ENCODE assay signal across 20 mouse cellular contexts in genomic region chr3:69907564-69907963, GRCm38 (mm10). TPM values are rescaled to one million over a fixed set of nuclear protein-coding genes. Genes with fewer than 3 reads are reported as not detected.
DNase-seq lines count a peak whose midpoint lies in the region; ATAC-seq lines count a peak whose summit lies in the region.
"Had no signal": no experiment of that assay in that cellular context is flagged by ENCODE, and none has a peak within 500 bp of the region (broad histone marks: within the 10 kb centered on the region; RNA-seq: fewer than 3 reads in every experiment).

No protein-coding gene starts in this region.

- H3K27me3 ChIP-seq in forebrain, embryonic 12.5 days = no peaks in the 10 kb centered on the region
- H3K27me3 ChIP-seq in forebrain, embryonic 10.5 days (ENCODE audit: poor library complexity, severe bottlenecking) = no peaks in the 10 kb centered on the region
- no peaks in the 10 kb centered on the region for H3K27me3 ChIP-seq in midbrain, embryonic 13.5 days
- H3K27me3 ChIP-seq in midbrain, embryonic 14.5 days (ENCODE audit: control insufficient read depth, insufficient read depth, low read length) = no peaks in the 10 kb centered on the region
- no peaks in the 10 kb centered on the region for H3K27me3 ChIP-seq in forebrain, embryonic 14.5 days (replicated peaks; ENCODE audit: control insufficient read depth, insufficient read depth, low read length)
- no peaks in the 10 kb centered on the region for H3K27me3 ChIP-seq in midbrain, embryonic 16.5 days (ENCODE audit: control insufficient read depth, insufficient read depth, low read depth, low read length)
- H3K27me3 ChIP-seq: CH12.LX; embryonic facial prominence, embryonic 15.5 days had no signal

- H3K4me1 ChIP-seq in forebrain, embryonic 12.5 days = no peaks in the 10 kb centered on the region
- H3K4me1 ChIP-seq in forebrain, embryonic 10.5 days = no peaks in the 10 kb centered on the region; the same call in 1 of the 2 replicates
- H3K4me1 ChIP-seq in midbrain, embryonic 13.5 days (replicated peaks) = no peaks in the 10 kb centered on the region
- H3K4me1 ChIP-seq in midbrain, embryonic 14.5 days (ENCODE audit: control insufficient read depth, insufficient read depth, low read length) = no peaks in the 10 kb centered on the region
- H3K4me1 ChIP-seq in forebrain, embryonic 14.5 days (ENCODE audit: control insufficient read depth, insufficient read depth, low read length) = no peaks in the 10 kb centered on the region
- H3K4me1 ChIP-seq in midbrain, embryonic 16.5 days (ENCODE audit: control insufficient read depth, insufficient read depth, low read length) = no peaks in the 10 kb centered on the region
- H3K4me1 ChIP-seq: embryonic facial prominence, embryonic 15.5 days had no signal

- H3K9ac ChIP-seq in forebrain, embryonic 12.5 days = no peak overlapping the region
- no peak overlapping the region for H3K9ac ChIP-seq in midbrain, embryonic 13.5 days (replicated peaks)
- H3K9ac ChIP-seq in midbrain, embryonic 14.5 days (replicated peaks; ENCODE audit: low read length) = no peak overlapping the region
- H3K9ac ChIP-seq in forebrain, embryonic 14.5 days (ENCODE audit: low read length) = no peak overlapping the region
- H3K9ac ChIP-seq in midbrain, embryonic 16.5 days (ENCODE audit: low read depth, low read length) = no peak overlapping the region
- H3K9ac ChIP-seq: embryonic facial prominence, embryonic 15.5 days; lung, embryonic 14.5 days had no signal

- no peak overlapping the region for H3K4me2 ChIP-seq in forebrain, embryonic 12.5 days
- no peak overlapping the region for H3K4me2 ChIP-seq in midbrain, embryonic 13.5 days (replicated peaks)
- H3K4me2 ChIP-seq in midbrain, embryonic 14.5 days (ENCODE audit: low read length) = no peak overlapping the region
- H3K4me2 ChIP-seq in forebrain, embryonic 14.5 days (ENCODE audit: low read length) = no peak overlapping the region
- no peak overlapping the region for H3K4me2 ChIP-seq in midbrain, embryonic 16.5 days (ENCODE audit: low read length)
- H3K4me2 ChIP-seq: embryonic facial prominence, embryonic 15.5 days; heart, embryonic 11.5 days; liver, embryonic 11.5 days; lung, embryonic 14.5 days had no signal

- H3K4me3 ChIP-seq in forebrain, embryonic 12.5 days (replicated peaks) = no peak overlapping the region
- no peak overlapping the region for H3K4me3 ChIP-seq in forebrain, embryonic 10.5 days
- no peak overlapping the region for H3K4me3 ChIP-seq in midbrain, embryonic 13.5 days (replicated peaks)
- H3K4me3 ChIP-seq in midbrain, embryonic 14.5 days (replicated peaks; ENCODE audit: low read depth, low read length) = no peak overlapping the region
- no peak overlapping the region for H3K4me3 ChIP-seq in forebrain, embryonic 14.5 days (ENCODE audit: low read depth, low read length)
- H3K4me3 ChIP-seq in midbrain, embryonic 16.5 days (ENCODE audit: low read depth, low read length) = no peak overlapping the region
- H3K4me3 ChIP-seq: embryonic facial prominence, embryonic 15.5 days; layer of hippocampus, adult 2 months had no signal

- 58% methylated on average over 6 of the region's 6 CpGs for WGBS in forebrain, embryonic 12.5 days
- 60% methylated on average over 6 of the region's 6 CpGs for WGBS in forebrain, embryonic 10.5 days
- 60% methylated on average over 6 of the region's 6 CpGs for WGBS in midbrain, embryonic 13.5 days
- 57% methylated on average over 6 of the region's 6 CpGs for WGBS in midbrain, embryonic 14.5 days
- 47% methylated on average over 6 of the region's 6 CpGs for WGBS in forebrain, embryonic 14.5 days
- 45% methylated on average over 6 of the region's 6 CpGs for whole genome bisulfite sequencing in midbrain, embryonic 16.5 days

- H3K36me3 ChIP-seq in forebrain, embryonic 12.5 days (replicated peaks) = no peaks in the 10 kb centered on the region
- no peaks in the 10 kb centered on the region for H3K36me3 ChIP-seq in forebrain, embryonic 10.5 days (replicated peaks)
- no peaks in the 10 kb centered on the region for H3K36me3 ChIP-seq in midbrain, embryonic 13.5 days
- H3K36me3 ChIP-seq in midbrain, embryonic 14.5 days (ENCODE audit: control insufficient read depth, insufficient read depth, low read length) = no peaks in the 10 kb centered on the region
- H3K36me3 ChIP-seq in forebrain, embryonic 14.5 days (ENCODE audit: control insufficient read depth, insufficient read depth, low read length) = no peaks in the 10 kb centered on the region
- no peaks in the 10 kb centered on the region for H3K36me3 ChIP-seq in midbrain, embryonic 16.5 days (ENCODE audit: control insufficient read depth, insufficient read depth, low read length)
- H3K36me3 ChIP-seq: embryonic facial prominence, embryonic 15.5 days had no signal

- no peak overlapping the region for H3K27ac ChIP-seq in forebrain, embryonic 12.5 days
- no peak overlapping the region for H3K27ac ChIP-seq in forebrain, embryonic 10.5 days
- H3K27ac ChIP-seq in midbrain, embryonic 13.5 days = no peak overlapping the region
- no peak overlapping the region for H3K27ac ChIP-seq in midbrain, embryonic 14.5 days (replicated peaks; ENCODE audit: low read depth, low read length)
- no peak overlapping the region for H3K27ac ChIP-seq in forebrain, embryonic 14.5 days (ENCODE audit: low read depth, low read length)
- no peak overlapping the region for H3K27ac ChIP-seq in midbrain, embryonic 16.5 days (ENCODE audit: low read length)
- H3K27ac ChIP-seq: embryonic facial prominence, embryonic 15.5 days; layer of hippocampus, adult 2 months had no signal

- DNase-seq in forebrain, embryonic 10.5 days (ENCODE audit: extremely low spot score, low spot score) = no peak
- DNase-seq in midbrain, embryonic 14.5 days = no peak
- DNase-seq in forebrain, embryonic 14.5 days (ENCODE audit: low spot score) = no peak
- DNase-seq in heart, adult 9 months (ENCODE audit: low spot score in 2 of 2) = no peak
- DNase-seq: adrenal gland, adult 2 months; heart, postnatal 10 days; kidney, postnatal 10 days; left cerebral cortex, postnatal 4 days; lung, postnatal 36 days had no signal

- H3K9me3 ChIP-seq in forebrain, embryonic 12.5 days = no peaks in the 10 kb centered on the region
- no peaks in the 10 kb centered on the region for H3K9me3 ChIP-seq in forebrain, embryonic 10.5 days
- no peaks in the 10 kb centered on the region for H3K9me3 ChIP-seq in midbrain, embryonic 13.5 days
- no peaks in the 10 kb centered on the region for H3K9me3 ChIP-seq in midbrain, embryonic 14.5 days (ENCODE audit: control insufficient read depth, low read length)
- H3K9me3 ChIP-seq in forebrain, embryonic 14.5 days (replicated peaks; ENCODE audit: control insufficient read depth, low read length) = no peaks in the 10 kb centered on the region
- no peaks in the 10 kb centered on the region for H3K9me3 ChIP-seq in midbrain, embryonic 16.5 days (replicated peaks; ENCODE audit: control insufficient read depth, low read length, poor library complexity, severe bottlenecking)
- H3K9me3 ChIP-seq: embryonic facial prominence, embryonic 15.5 days had no signal

- ATAC-seq in forebrain, embryonic 12.5 days (ENCODE audit: low FRiP score) = 0 out of 2 replicates have a peak, but pooled peaks have one; percentile 46
- peak; percentile 70 for ATAC-seq in midbrain, embryonic 13.5 days
- no peak for ATAC-seq in midbrain, embryonic 14.5 days (ENCODE audit: low FRiP score, low TSS enrichment)
- peak; percentile 60 for ATAC-seq in forebrain, embryonic 14.5 days
- ATAC-seq in midbrain, embryonic 16.5 days = peak; percentile 49; the same call in 1 of the 2 replicates
- no peak for ATAC-seq in activated CD4-positive, CD25-positive, alpha-beta regulatory T cell, adult 4 months
- ATAC-seq: inflammation-experienced regulatory T-cells, adult 6 months had no signal

RNA-seq across cellular contexts. Expression of gene Sptssb, which starts 47.8 kb away (rescaled TPM):
- polyA plus RNA-seq in forebrain, embryonic 12.5 days (2016; fragmentation: Nextera tagmentation; extraction: Ambion mirVana) = 0.17 TPM in 1 of 2 replicates, not detected in the other
- not detected in 2 replicates for polyA plus RNA-seq in forebrain, embryonic 10.5 days (2016; fragmentation: Nextera tagmentation; extraction: Ambion mirVana)
- 0.19 and 0.26 TPM in 2 replicates for polyA plus RNA-seq in midbrain, embryonic 13.5 days (2015; fragmentation: Nextera tagmentation; extraction: Ambion mirVana)
- polyA plus RNA-seq in midbrain, embryonic 14.5 days (2014; fragmentation: Nextera tagmentation; extraction: Ambion mirVana) = 0.38 and 0.39 TPM in 2 replicates
- polyA plus RNA-seq in forebrain, embryonic 14.5 days (2014; fragmentation: Nextera tagmentation; extraction: Ambion mirVana) = 0.23 and 0.49 TPM in 2 replicates
- polyA plus RNA-seq in midbrain, embryonic 16.5 days (2015; fragmentation: Nextera tagmentation; extraction: Ambion mirVana) = 0.37 and 1.2 TPM in 2 replicates
- polyA plus RNA-seq in activated CD4-positive, CD25-positive, alpha-beta regulatory T cell, adult 4 months (2017; shearing (Covaris generic)) = not detected
- polyA plus RNA-seq: adrenal gland, adult 2 months; inflammation-experienced regulatory T-cells, adult 6 months had no signal

Comparison
In these comparisons a context has a peak if more than half of its experiments do, and no peak if none do; other contexts are left out.
1. ATAC-seq: peak in forebrain, embryonic 12.5 days (single experiment), midbrain, embryonic 13.5 days (single experiment), forebrain, embryonic 14.5 days (single experiment) and midbrain, embryonic 16.5 days (single experiment); none in midbrain, embryonic 14.5 days (single experiment) and activated CD4-positive, CD25-positive, alpha-beta regulatory T cell, adult 4 months (single experiment).